Mouse (Mus musculus): ENCODE data around the gene Platr17. TPM values are rescaled to one million over a fixed set of nuclear protein-coding genes. Genes with fewer than 3 reads are reported as not detected.
A peak's percentile ranks its signal among the peaks of the same experiment; 100 is the strongest.

The Platr17 gene
- total and polyA plus RNA-seq, 2 experiments = 0.18 TPM; not detected in 1

GRCm38 (mm10) chr17:33913905-33914304 lies 9.0 kb downstream of the Platr17 start:
- no peaks in the 10 kb centered on the region for H3K27me3 ChIP-seq (ENCODE audit: control insufficient read depth, insufficient read depth, low read length)
- H3K4me1 ChIP-seq (ENCODE audit: control insufficient read depth, insufficient read depth, low read length) = peaks cover 14% of the 10 kb centered on the region
- TF ChIP-seq POLR2A (IDR thresholded peaks at IDR 0.05; ENCODE audit: extremely low read depth, insufficient read depth, low read length) (no peak), CTCF (IDR thresholded peaks at IDR 0.05; ENCODE audit: low read depth, low read length) (no peak)
- H3K27ac ChIP-seq (replicated peaks; ENCODE audit: insufficient read depth, low read depth, low read length) = no peak overlapping the region
- DNase-seq (ENCODE audit: extremely low read depth, low read depth, low spot score) = no peak
- peaks cover 23% of the 10 kb centered on the region; the same call in 1 of the 2 replicates for H3K36me3 ChIP-seq (ENCODE audit: control insufficient read depth, insufficient read depth, low read length)
- H3K4me3 ChIP-seq (ENCODE audit: insufficient read depth, low read depth, low read length) = no peak overlapping the region
- peaks cover 23% of the 10 kb centered on the region for H3K79me2 ChIP-seq (ENCODE audit: control insufficient read depth, insufficient read depth, low read length)
- WGBS = 95% methylated on average over 8 of the region's 8 CpGs
- no peak overlapping the region for H3K9ac ChIP-seq (ENCODE audit: low read depth, low read length)

- WGBS = 83% methylated on average over 13 of the region's 13 CpGs
- Histone ChIP-seq H3K79me2 (ENCODE audit: control insufficient read depth, insufficient read depth, low read length) (peaks cover 23% of the 10 kb centered on the region), H3K27me3 (ENCODE audit: control insufficient read depth, insufficient read depth, low read length) (no peaks in the 10 kb centered on the region), H3K4me3 (ENCODE audit: insufficient read depth, low read depth, low read length) (no peak overlapping the region), H3K9ac (ENCODE audit: low read depth, low read length) (no peak overlapping the region), H3K36me3 (ENCODE audit: control insufficient read depth, insufficient read depth, low read length) (peaks cover 23% of the 10 kb centered on the region; the same call in 1 of the 2 replicates), H3K4me1 (ENCODE audit: control insufficient read depth, insufficient read depth, low read length) (peaks cover 15% of the 10 kb centered on the region), H3K27ac (replicated peaks; ENCODE audit: insufficient read depth, low read depth, low read length) (no peak overlapping the region)
- DNase-seq (ENCODE audit: extremely low read depth, low read depth, low spot score) = no peak
- TF ChIP-seq CTCF (IDR thresholded peaks at IDR 0.05; ENCODE audit: low read depth, low read length) (no peak), POLR2A (IDR thresholded peaks at IDR 0.05; ENCODE audit: extremely low read depth, insufficient read depth, low read length) (no peak)
Observed at GRCm38 (mm10) chr17:33914969-33915391, 10.0 kb downstream of the Platr17 start.

- under 1% methylated on average over 33 of the region's 34 CpGs for WGBS
- Histone ChIP-seq H3K79me2 (ENCODE audit: control insufficient read depth, insufficient read depth, low read length) (peaks cover 19% of the 10 kb centered on the region), H3K9ac (ENCODE audit: low read depth, low read length) (peak within 1 kb of the TSS; percentile 62), H3K36me3 (ENCODE audit: control insufficient read depth, insufficient read depth, low read length) (peaks cover 23% of the 10 kb centered on the region; the same call in 1 of the 2 replicates), H3K4me3 (ENCODE audit: insufficient read depth, low read depth, low read length) (peak within 1 kb of the TSS; percentile 53), H3K27ac (replicated peaks; ENCODE audit: insufficient read depth, low read depth, low read length) (peak within 1 kb of the TSS; percentile 22; the same call in 1 of the 2 replicates), H3K27me3 (ENCODE audit: control insufficient read depth, insufficient read depth, low read length) (no peaks in the 10 kb centered on the region), H3K4me1 (ENCODE audit: control insufficient read depth, insufficient read depth, low read length) (peaks cover 11% of the 10 kb centered on the region)
- DNase-seq (ENCODE audit: extremely low read depth, low read depth, low spot score) = peak; percentile 98
- TF ChIP-seq POLR2A (IDR thresholded peaks at IDR 0.05; ENCODE audit: extremely low read depth, insufficient read depth, low read length) (0 out of 2 replicates have a peak, but pooled peaks have one; percentile 9), CTCF (IDR thresholded peaks at IDR 0.05; ENCODE audit: low read depth, low read length) (no peak)
Observed at GRCm38 (mm10) chr17:33915671-33916250, 10.8 kb downstream of the Platr17 start, which contains the start of the genes Tapbp and Zbtb22. Tapbp (plus strand) TSS chr17:33915899. Zbtb22 (plus strand) TSS chr17:33915904.

- no peaks in the 10 kb centered on the region for H3K27me3 ChIP-seq (ENCODE audit: control insufficient read depth, insufficient read depth, low read length)
- no peak for TF ChIP-seq POLR2A (IDR thresholded peaks at IDR 0.05; ENCODE audit: extremely low read depth, insufficient read depth, low read length)
- no peak for TF ChIP-seq CTCF (IDR thresholded peaks at IDR 0.05; ENCODE audit: low read depth, low read length)
- H3K4me1 ChIP-seq (ENCODE audit: control insufficient read depth, insufficient read depth, low read length) = peaks cover 11% of the 10 kb centered on the region
- H3K36me3 ChIP-seq (ENCODE audit: control insufficient read depth, insufficient read depth, low read length) = peaks cover 20% of the 10 kb centered on the region; the same call in 1 of the 2 replicates
- DNase-seq (ENCODE audit: extremely low read depth, low read depth, low spot score) = no peak
- H3K79me2 ChIP-seq (ENCODE audit: control insufficient read depth, insufficient read depth, low read length) = peaks cover 15% of the 10 kb centered on the region
- peak overlapping the region; percentile 53 for H3K4me3 ChIP-seq (ENCODE audit: insufficient read depth, low read depth, low read length)
- under 1% methylated on average over 16 of the region's 20 CpGs for WGBS
- H3K9ac ChIP-seq (ENCODE audit: low read depth, low read length) = peak overlapping the region; percentile 62
- H3K27ac ChIP-seq (replicated peaks; ENCODE audit: insufficient read depth, low read depth, low read length) = peak overlapping the region; percentile 22; the same call in 1 of the 2 replicates
Observed at GRCm38 (mm10) chr17:33916294-33916693, 11.4 kb downstream of the Platr17 start.

- H3K36me3 ChIP-seq (ENCODE audit: control insufficient read depth, insufficient read depth, low read length) = peaks cover 14% of the 10 kb centered on the region; the same call in 1 of the 2 replicates
- peaks cover 8% of the 10 kb centered on the region for H3K79me2 ChIP-seq (ENCODE audit: control insufficient read depth, insufficient read depth, low read length)
- H3K4me3 ChIP-seq (ENCODE audit: insufficient read depth, low read depth, low read length) = peak overlapping the region; percentile 43; the same call in 1 of the 2 replicates
- peak overlapping the region; percentile 37; the same call in 1 of the 2 replicates for H3K9ac ChIP-seq (ENCODE audit: low read depth, low read length)
- no peaks in the 10 kb centered on the region for H3K27me3 ChIP-seq (ENCODE audit: control insufficient read depth, insufficient read depth, low read length)
- no peak for DNase-seq (ENCODE audit: extremely low read depth, low read depth, low spot score)
- H3K4me1 ChIP-seq (ENCODE audit: control insufficient read depth, insufficient read depth, low read length) = peaks cover 11% of the 10 kb centered on the region
- no peak for TF ChIP-seq CTCF (IDR thresholded peaks at IDR 0.05; ENCODE audit: low read depth, low read length)
- no peak for TF ChIP-seq POLR2A (IDR thresholded peaks at IDR 0.05; ENCODE audit: extremely low read depth, insufficient read depth, low read length)
- 76% methylated on average over 31 of the region's 31 CpGs for WGBS
- H3K27ac ChIP-seq (replicated peaks; ENCODE audit: insufficient read depth, low read depth, low read length) = no peak overlapping the region
Observed at GRCm38 (mm10) chr17:33916847-33917655, 12.1 kb downstream of the Platr17 start.
